ENCODE assay signal across 8 mouse cellular contexts in genomic region chr19:25060375-25060774, GRCm38 (mm10).
DNase-seq lines count a peak whose midpoint lies in the region; ATAC-seq and TF ChIP-seq lines count a peak whose summit lies in the region.
"Had no signal": no experiment of that assay in that cellular context is flagged by ENCODE, and none has a peak within 500 bp of the region (broad histone marks: within the 10 kb centered on the region; RNA-seq: fewer than 3 reads in every experiment).

No protein-coding gene starts in this region.

- no peaks in the 10 kb centered on the region for H3K9me3 ChIP-seq in intestine, embryonic 16.5 days (ENCODE audit: control insufficient read depth, low read length)
- no peaks in the 10 kb centered on the region for H3K9me3 ChIP-seq in midbrain, postnatal 0 days (ENCODE audit: low read length)

- no peak overlapping the region for H3K27ac ChIP-seq in heart, adult 2 months
- no peak overlapping the region for H3K27ac ChIP-seq in intestine, embryonic 16.5 days (ENCODE audit: low read length)
- H3K27ac ChIP-seq in midbrain, postnatal 0 days (ENCODE audit: low read depth, low read length) = no peak overlapping the region
- H3K27ac ChIP-seq: macrophage had no signal

- H3K4me1 ChIP-seq in heart, adult 2 months (ENCODE audit: control insufficient read depth, insufficient read depth, low read length) = no peaks in the 10 kb centered on the region; the same call in none of the 2 replicates
- H3K4me1 ChIP-seq in intestine, embryonic 16.5 days (ENCODE audit: control insufficient read depth, insufficient read depth, low read length) = peaks cover 5% of the 10 kb centered on the region
- H3K4me1 ChIP-seq in midbrain, postnatal 0 days (ENCODE audit: insufficient read depth, low read length) = no peaks in the 10 kb centered on the region; the same call in 1 of the 2 replicates

- no peak for TF ChIP-seq EP300 in heart, adult 2 months (IDR thresholded peaks at IDR 0.05; ENCODE audit: insufficient read depth, low read depth, low read length)

- H3K4me3 ChIP-seq in heart, adult 2 months = 0 out of 2 replicates have a peak overlapping the region, but pooled peaks have one; percentile 5
- no peak overlapping the region for H3K4me3 ChIP-seq in intestine, embryonic 16.5 days (ENCODE audit: low read length)
- H3K4me3 ChIP-seq in midbrain, postnatal 0 days (ENCODE audit: low read depth, low read length) = no peak overlapping the region

- DNase-seq in NIH3T3 (ENCODE audit: low read depth) = peak; percentile 46
- peak; percentile 25 for DNase-seq in brain, adult 2 months (ENCODE audit: low read depth, low spot score)
- DNase-seq in heart, adult 2 months = peak; percentile 56 to 57
- DNase-seq in midbrain, postnatal 0 days (ENCODE audit: low spot score) = peak; percentile 42
- DNase-seq in thymus, postnatal 36 days = no peak

- no peak for TF ChIP-seq POLR2A in heart, adult 2 months (IDR thresholded peaks at IDR 0.05; ENCODE audit: insufficient read depth, low read depth, low read length)

- H3K9ac ChIP-seq in heart, adult 2 months (ENCODE audit: low read depth, low read length) = no peak overlapping the region
- no peak overlapping the region for H3K9ac ChIP-seq in intestine, embryonic 16.5 days (ENCODE audit: low read depth, low read length)
- no peak overlapping the region for H3K9ac ChIP-seq in midbrain, postnatal 0 days (replicated peaks; ENCODE audit: low read length, poor library complexity, severe bottlenecking)

- H3K36me3 ChIP-seq in heart, adult 2 months (ENCODE audit: control insufficient read depth, insufficient read depth, low read length) = no peaks in the 10 kb centered on the region
- H3K36me3 ChIP-seq in intestine, embryonic 16.5 days (ENCODE audit: control insufficient read depth, insufficient read depth, low read length) = no peaks in the 10 kb centered on the region
- H3K36me3 ChIP-seq in midbrain, postnatal 0 days (ENCODE audit: insufficient read depth, low read length) = no peaks in the 10 kb centered on the region

- no peaks in the 10 kb centered on the region for H3K79me2 ChIP-seq in heart, adult 2 months (replicated peaks; ENCODE audit: control insufficient read depth, insufficient read depth, low read length)

- intact Hi-C loops in heart, adult 2 months (cut with DNase I) = no loop called here

- H3K4me2 ChIP-seq in intestine, embryonic 16.5 days (ENCODE audit: low read depth, low read length) = peak overlapping the region; percentile 13; the same call in 1 of the 2 replicates
- peak overlapping the region; percentile 36 for H3K4me2 ChIP-seq in midbrain, postnatal 0 days (ENCODE audit: low read depth, low read length, poor library complexity, severe bottlenecking)

- peak; percentile 52; the same call in 1 of the 2 replicates for ATAC-seq in intestine, embryonic 16.5 days
- 0 out of 2 replicates have a peak, but pooled peaks have one; percentile 13 for ATAC-seq in midbrain, postnatal 0 days (ENCODE audit: low FRiP score)
- ATAC-seq in CD4-positive, CD25-positive, alpha-beta regulatory T cell, adult 4 months = no peak

- 45% methylated on average over 9 of the region's 9 CpGs for WGBS in heart, adult 2 months
- WGBS in intestine, embryonic 16.5 days = 25% methylated on average over 9 of the region's 9 CpGs
- WGBS in midbrain, postnatal 0 days = 11% methylated on average over 9 of the region's 9 CpGs

- no peaks in the 10 kb centered on the region for H3K27me3 ChIP-seq in heart, adult 2 months (ENCODE audit: control insufficient read depth, insufficient read depth, low read length)
- no peaks in the 10 kb centered on the region for H3K27me3 ChIP-seq in intestine, embryonic 16.5 days (replicated peaks; ENCODE audit: control insufficient read depth, insufficient read depth, low read length)
- H3K27me3 ChIP-seq in midbrain, postnatal 0 days (ENCODE audit: insufficient read depth, low read length) = no peaks in the 10 kb centered on the region

- no peak for TF ChIP-seq CTCF in heart, adult 2 months (IDR thresholded peaks at IDR 0.05)
- no peak for TF ChIP-seq CTCF in midbrain, postnatal 0 days (IDR thresholded peaks at IDR 0.05)

Comparison
In these comparisons a context has a peak if more than half of its experiments do, and no peak if none do; other contexts are left out.
1. DNase-seq: peak in NIH3T3 (single experiment), brain, adult 2 months (single experiment), heart, adult 2 months (2 of 2) and midbrain, postnatal 0 days (single experiment); none in thymus, postnatal 36 days (0 of 2).